Mouse (Mus musculus): Measurements from ENCODE around the gene Dnajc17. TPM values are rescaled to one million over a fixed set of nuclear protein-coding genes. Genes with fewer than 3 reads are reported as not detected.

Gene Dnajc17
- polyA plus RNA-seq (2017; shearing (Covaris generic)), result 17.9 TPM

DNA sequence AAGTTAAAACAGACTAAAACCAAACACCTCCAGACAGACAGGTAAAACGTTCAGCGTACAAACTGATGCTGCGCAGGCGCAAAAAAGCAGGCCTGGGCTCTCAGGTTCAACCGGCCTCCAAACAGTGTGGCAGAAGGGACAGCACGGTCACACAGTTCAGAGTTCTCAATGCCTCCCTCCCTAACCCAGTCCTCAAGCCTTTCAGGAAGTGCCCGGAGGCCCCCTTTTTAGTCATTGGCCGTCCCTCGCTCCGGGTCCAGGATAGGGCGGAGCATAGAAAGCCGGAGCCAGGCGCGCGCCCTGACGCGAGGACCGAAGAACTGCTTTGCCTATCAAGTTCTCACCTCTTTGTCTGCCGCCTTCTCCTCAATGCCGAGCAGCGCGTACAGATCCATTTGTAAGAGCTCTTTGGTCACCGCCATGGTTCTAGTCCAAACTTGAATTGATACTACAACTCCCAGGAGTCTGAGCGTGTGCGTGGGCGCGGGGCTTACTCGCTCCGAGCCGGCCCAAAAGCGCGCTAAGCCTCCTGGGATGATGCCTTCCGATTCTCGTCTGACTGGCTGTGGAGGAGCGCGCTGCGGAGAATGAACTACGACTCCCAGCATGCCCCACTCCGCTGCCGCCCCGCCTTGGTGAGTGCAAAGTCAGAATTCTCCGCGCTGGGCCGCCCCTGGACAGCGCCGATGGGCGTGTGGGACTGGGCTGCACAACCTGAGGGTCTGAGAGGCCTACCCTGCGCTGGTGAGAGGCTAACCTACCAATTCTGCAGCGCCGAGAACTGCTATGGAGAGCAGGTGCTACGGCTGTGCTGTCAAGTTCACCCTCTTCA is at the start of gene Dnajc17, which contains the start of gene Zfyve19:
TSS of gene Dnajc17 (minus strand) at position 452 of the 832 bp plus-strand sequence.
TSS of gene Zfyve19 (plus strand) at position 274 of the 832 bp plus-strand sequence.

DNA sequence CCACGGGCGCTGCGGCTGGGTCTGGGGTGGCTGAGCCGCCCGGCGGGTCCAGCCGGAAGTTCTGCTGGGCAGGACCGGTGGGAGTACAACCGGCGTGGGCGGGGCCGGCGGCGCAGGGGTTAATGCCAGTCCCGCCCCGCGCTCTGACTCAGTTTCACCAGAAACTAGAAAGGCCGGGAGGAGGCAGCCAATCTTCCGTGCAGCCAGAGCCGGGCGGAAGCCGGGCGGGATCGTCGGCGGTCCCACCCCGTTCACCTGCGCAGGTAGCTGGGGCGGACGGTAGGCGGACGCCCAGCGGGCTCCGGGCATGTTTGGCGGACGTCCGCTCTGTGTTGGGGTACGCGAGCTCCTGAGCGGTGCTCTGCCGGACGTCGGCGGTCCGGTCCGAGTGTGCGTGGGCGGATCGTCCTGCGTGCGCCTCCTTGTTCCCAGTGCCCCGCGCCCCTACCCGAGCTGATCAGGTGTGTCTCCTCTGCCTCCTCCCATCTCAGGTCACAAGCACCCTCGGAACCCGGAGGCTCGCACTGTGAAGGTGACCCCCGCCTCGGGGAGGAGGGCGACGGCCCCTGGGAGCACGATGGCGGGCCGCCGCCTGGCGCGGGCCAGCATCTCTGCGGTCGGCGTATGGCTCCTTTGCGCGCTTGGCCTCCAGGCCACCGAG is 28.7 kb upstream of the Dnajc17 start, which contains the start of gene Spint1:
TSS of gene Spint1 (plus strand) at position 153 of the 661 bp plus-strand sequence.

GRCm38 (mm10) chr2:119229775-119230704 is 21.4 kb upstream of the Dnajc17 start, which contains the start of gene Ppp1r14d:
TSS of gene Ppp1r14d (minus strand) at chr2:119229906.

DNA sequence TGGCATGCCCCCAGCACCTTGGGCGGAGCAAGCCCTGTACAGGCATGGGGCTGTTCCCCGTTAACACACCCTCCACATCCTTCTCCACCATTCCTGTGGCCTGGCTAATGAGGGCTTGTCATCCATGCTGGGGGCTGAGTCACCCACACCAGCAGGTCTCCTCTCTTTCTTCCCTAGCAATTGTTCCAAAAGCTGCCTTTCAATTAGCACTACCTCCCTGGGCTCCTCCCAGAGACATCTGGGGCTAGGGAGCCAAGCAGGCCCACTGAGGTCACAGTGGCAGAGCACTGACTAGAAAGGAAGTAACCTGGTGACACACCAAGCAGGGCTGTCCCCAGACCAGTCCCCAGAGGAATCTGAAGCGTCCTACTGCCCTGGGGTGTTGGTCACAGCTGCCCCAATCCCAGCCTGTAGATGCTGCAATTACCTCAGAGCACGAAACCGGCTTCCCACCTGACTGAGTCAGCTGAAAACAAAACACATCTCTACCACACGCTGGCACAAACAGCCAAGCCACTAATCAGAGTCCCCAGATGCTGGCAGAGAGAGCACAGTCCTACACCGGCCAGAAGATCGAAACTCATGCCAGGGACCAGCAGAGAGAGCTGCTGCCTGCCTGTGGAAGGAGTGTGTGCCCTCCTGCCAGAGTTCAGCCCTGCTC is 34.5 kb downstream of the Dnajc17 start, which contains the start of gene Gm14137:
TSS of gene Gm14137 (plus strand) at position 519 of the 661 bp plus-strand sequence.

GRCm38 (mm10) chr2:119166901-119167865 is 41.4 kb downstream of the Dnajc17 start, which contains the start of gene Gchfr:
TSS of gene Gchfr (plus strand) at chr2:119167773.

DNA sequence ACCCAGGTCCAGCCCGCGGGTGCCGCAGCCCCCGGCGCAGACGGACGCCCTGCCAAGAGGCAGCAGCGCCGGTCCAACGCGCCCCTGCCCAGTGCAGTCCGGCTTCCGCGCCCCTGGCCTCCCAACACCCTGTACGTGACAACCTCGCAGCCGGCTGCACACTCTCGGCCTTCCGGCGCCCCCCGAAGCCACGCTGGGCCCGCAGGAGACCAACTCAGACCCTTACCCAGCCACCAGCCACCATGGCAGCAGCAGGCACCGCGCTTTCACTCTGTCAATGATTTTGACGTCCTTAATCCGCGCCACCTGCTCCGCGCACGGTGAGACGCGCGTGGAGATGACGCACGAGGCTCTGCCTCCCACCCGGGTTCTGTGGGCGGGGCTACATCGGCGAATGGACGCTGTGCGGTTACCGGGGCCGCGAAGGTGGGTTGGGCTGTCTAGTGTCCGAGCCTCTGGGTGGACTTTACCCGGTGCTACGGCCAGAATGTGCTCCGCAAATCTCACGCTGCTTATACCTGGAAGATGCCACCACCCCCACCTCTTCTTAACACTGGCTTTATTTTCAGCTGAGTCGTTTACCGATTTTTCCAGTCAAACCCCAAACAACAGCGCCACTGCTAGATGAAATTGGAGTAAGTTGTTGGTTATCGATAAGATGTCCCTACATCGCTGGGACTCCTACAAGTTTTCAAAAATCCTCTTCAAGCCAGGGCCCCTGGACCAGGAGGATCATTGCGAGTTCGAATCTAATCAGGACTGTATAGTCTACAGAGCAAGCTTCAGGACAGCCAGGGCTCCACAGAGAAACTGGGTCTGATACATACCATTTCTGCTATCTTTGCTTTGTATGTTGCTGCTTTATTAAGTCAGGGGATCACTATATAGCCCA is 51.7 kb downstream of the Dnajc17 start, which contains the start of gene Rmdn3:
TSS of gene Rmdn3 (minus strand) at position 354 of the 892 bp plus-strand sequence.

Other genes with a start within 250 kb of the Dnajc17 start
- gene Ccdc32, start 179.4 kb downstream of the Dnajc17 start, polyA plus RNA-seq (2017; shearing (Covaris generic)), result 11.3 TPM
- 3.2 TPM for gene Rpusd2, start 174.0 kb downstream of the Dnajc17 start, polyA plus RNA-seq (2017; shearing (Covaris generic))
- gene Knl1, start 161.7 kb downstream of the Dnajc17 start, polyA plus RNA-seq (2017; shearing (Covaris generic)), result 1.2 TPM
- gene Rad51, start 96.0 kb downstream of the Dnajc17 start, polyA plus RNA-seq (2017; shearing (Covaris generic)), result 2.1 TPM
- gene Rmdn3, start 51.8 kb downstream of the Dnajc17 start, polyA plus RNA-seq (2017; shearing (Covaris generic)), result 25.3 TPM
- not detected for gene Gchfr, start 41.0 kb downstream of the Dnajc17 start, polyA plus RNA-seq (2017; shearing (Covaris generic))
- gene Gm14137, start 34.3 kb downstream of the Dnajc17 start, polyA plus RNA-seq (2017; shearing (Covaris generic)), result not detected
- gene Zfyve19, start 178 bp downstream of the Dnajc17 start, polyA plus RNA-seq (2017; shearing (Covaris generic)), result 32.0 TPM
- not detected for gene Ppp1r14d, start 21.1 kb upstream of the Dnajc17 start, polyA plus RNA-seq (2017; shearing (Covaris generic))
- 0.39 TPM for gene Spint1, start 28.6 kb upstream of the Dnajc17 start, polyA plus RNA-seq (2017; shearing (Covaris generic))
- not detected for gene Rhov, start 62.5 kb upstream of the Dnajc17 start, polyA plus RNA-seq (2017; shearing (Covaris generic))
- gene Vps18, start 79.9 kb upstream of the Dnajc17 start, polyA plus RNA-seq (2017; shearing (Covaris generic)), result 10.1 TPM
- not detected for gene Dll4, start 117.0 kb upstream of the Dnajc17 start, polyA plus RNA-seq (2017; shearing (Covaris generic))
- not detected for gene Chac1, start 142.4 kb upstream of the Dnajc17 start, polyA plus RNA-seq (2017; shearing (Covaris generic))

Measured in effector memory CD4-positive, alpha-beta T cell, adult 7 months (primary cell).